Mouse (Mus musculus) cerebellum, adult 11 months (tissue): ENCODE measurements around the gene Sema7a.

Experiments
- DNase-seq: peaks from one replicate; pipeline ENCODE4 v3.0.0; 2022

Gene Sema7a

DNA sequence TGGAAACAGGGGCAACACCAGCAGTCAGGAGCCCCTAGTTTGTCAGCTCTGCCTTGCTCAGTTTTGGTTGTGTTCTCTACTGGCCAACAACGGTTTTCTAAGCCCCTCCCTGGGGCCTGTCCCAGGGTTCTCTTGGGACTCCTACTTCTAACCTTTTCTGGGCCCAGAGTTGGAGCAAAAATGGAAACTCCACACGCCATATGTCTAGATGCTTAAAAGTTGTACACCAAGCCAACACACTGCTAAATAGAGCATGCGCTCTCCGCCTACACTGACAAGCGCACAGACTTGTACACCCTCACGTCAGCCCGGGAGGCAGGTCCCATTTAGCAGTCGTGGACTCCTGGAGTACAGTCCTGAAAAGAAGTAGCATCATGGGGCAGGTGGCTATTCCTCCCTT lies 45.4 kb downstream of the Sema7a start:
- no peak for DNase-seq

DNA sequence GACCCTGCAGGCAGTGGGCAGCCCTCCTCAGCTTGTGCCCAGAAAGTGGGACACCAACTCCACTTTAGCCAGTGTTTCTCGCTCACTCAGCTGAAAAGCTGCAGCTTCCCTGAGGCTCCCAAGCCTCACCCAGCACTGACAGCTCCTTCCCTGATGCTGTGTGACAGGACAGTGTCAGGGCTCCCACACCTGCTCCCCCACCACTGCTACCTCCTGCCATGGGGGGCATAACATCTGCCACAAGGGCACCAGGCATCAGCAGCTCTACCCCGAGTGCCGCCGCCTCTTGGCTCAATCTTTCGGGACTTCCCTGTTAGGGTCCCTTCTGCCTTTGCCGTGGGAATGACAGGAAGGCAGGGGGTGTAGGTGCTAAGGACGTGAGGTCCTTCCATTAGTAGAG lies 46.4 kb downstream of the Sema7a start:
- DNase-seq = no peak

DNA sequence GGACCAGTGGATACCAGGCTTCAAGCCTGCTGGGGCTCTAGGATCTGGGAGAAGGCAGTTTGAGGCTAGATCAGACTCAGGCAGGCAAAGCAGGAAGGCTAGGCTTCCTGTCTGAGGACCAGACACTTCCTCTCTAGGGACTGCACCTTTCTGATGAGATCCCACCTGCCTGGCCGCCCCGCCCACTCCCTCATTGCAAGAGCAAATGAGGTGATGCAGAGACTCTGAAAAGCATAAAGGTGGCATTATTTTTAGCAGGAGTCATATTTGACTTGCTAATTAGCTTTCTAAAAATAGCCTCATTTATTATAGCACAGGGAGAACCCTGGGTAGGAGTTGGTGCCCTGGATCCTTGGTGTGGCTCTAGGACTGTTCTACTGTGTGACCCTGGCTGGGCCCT lies 48.2 kb downstream of the Sema7a start:
- no peak for DNase-seq

DNA sequence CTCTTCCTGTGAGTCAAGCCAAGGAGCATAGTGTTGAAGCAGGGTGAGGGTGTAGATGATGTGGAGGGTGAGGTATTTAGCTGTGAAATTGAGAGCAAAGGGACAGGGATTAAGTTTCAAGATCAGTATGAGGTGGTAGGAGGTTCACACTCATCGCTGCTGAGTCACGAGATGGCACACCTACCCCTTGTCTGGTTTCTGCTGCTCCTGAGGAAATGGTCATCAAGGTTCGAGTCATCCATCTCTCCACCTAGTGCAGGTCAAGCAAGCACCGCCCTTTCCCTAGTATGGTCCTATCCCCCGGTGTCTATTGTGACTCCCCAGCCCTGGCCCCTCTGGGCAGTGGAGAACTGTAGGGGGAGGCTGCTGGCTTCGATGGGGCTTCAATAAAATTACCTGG lies 49.4 kb downstream of the Sema7a start:
- DNase-seq = no peak

DNA sequence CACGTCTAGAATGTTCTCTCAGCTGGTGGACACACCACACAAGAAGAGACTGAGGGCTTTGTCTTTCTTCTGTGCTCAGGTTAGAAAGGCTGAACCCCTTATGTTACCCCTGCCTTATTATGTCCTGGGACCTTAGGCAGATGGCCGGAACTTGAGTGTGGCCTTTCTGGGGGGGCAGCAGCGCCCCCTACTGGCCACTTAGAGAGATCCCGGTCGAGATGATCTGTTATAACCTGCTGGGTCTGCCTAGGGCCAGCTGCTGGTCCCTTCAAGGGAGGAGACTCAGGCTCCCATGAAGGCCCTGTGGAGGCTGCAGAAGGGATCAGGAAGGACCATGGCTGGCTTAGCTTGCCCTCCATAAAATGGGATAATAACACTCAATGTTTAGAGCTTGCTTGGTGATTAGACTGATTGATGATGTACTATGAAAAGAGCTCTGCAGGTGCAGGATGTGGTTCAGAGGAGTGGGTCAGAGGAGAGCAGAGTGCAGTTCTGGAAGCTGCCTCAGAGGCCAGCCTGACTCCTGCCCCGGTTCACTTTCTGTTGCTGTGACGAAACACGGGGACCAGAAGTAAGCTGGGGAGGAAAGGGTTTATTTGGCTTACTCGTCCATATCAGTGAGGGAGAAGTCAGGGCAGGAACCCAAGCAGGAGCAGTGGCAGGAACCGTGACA lies 50.7 kb downstream of the Sema7a start:
- DNase-seq = peak; percentile 47

DNA sequence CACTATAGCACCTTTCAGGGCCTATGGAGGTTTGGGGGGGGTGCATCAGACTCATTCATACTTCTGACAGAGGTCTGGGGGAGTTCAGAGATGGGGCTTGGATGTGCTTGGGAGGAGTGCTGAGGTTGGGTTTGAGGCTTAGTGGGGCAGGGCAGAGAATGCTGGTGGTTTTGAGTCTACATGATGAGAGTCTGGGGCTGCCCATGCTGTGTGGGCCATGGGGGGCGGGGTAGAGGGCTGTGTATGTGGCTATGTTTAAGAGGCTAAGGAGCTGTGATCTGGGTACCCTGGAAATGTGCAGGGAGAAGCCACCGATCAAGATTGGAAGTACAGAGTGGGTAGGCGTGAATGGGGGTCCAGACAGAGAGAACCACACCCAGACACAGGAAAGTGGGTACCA lies 52.1 kb downstream of the Sema7a start:
- DNase-seq = no peak

DNA sequence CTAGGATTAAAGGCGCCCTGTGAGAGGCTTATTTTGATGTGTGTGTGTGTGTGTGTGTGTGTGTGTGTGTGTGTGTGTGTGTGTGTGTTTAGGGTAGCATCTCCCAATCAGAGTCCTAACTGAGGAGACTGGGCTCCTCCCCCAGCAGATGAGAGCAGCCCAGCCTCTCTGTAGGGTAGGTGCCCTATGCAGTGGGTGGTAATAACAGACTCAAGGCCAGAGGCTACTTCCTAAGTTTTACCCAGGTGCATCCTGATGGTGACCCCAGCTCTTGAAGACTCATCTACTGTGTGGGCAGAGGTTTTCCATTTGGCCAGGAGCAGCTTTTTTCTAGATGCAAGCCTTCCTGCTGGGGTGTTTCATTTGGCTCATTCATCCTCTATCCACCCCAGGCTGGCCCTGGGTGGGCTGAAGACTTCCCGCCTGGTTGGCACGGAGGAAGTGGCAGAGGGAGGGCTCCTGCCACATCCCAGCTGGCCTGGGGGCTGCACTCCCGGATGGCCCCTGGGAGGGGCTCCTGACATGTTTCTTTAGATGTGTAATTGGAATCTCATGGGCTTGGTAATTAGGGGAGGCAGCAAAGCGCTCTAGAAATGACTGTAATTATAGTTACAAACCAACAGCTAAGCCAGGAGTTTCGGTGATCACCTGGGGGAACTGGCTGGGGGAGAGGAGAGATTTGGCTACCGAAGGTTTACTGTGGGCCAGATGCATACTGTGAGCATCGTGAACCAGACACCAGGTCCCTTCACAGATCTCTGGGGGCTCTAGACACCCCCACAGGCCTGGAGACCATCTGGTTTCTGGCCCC lies 53.1 kb downstream of the Sema7a start:
- no peak for DNase-seq

DNA sequence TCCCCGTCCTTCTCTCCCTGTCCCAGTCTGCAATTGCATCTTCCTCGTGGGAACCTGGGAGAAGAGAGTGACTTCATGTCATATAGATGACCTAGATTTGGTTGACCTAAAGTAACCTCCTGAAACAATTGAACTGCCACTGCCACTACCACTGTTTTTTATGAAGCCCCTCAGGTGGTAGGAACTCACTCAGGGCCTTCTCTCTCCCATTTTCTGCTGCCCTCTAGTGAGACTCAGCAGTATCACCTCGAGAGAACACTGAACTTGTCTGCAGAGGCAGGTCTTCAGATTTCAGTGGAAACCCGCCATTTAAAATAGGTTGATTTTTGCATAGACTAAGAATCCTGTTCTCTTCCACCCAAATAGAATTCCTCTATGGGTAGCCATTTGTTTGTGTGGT lies 55.4 kb downstream of the Sema7a start:
- no peak for DNase-seq

DNA sequence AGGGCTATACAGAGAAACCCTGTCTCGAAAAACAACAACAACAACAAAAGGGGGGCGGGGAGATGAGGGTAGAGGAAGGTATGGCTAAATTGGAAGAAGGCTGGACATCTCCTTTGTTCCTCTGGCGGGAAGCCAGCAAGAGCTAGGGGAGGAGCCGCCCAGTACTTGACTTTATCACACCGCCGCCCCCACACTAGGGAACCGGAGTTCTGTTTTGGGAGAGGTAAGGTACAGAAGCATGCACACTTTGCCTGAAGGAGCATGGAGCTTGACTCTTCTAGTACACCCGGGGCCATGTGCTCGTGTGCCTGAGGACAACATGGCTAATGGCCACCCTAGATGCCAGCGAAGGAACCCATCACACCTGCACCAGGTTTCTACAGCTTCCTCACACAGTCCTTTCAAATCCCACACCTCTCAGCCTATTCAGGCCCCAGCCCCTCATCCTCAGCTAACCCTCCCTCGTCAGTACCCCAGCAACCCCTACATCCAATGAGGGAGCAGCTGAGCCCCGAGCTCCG lies 57.7 kb downstream of the Sema7a start:
- DNase-seq = peak; percentile 37

DNA sequence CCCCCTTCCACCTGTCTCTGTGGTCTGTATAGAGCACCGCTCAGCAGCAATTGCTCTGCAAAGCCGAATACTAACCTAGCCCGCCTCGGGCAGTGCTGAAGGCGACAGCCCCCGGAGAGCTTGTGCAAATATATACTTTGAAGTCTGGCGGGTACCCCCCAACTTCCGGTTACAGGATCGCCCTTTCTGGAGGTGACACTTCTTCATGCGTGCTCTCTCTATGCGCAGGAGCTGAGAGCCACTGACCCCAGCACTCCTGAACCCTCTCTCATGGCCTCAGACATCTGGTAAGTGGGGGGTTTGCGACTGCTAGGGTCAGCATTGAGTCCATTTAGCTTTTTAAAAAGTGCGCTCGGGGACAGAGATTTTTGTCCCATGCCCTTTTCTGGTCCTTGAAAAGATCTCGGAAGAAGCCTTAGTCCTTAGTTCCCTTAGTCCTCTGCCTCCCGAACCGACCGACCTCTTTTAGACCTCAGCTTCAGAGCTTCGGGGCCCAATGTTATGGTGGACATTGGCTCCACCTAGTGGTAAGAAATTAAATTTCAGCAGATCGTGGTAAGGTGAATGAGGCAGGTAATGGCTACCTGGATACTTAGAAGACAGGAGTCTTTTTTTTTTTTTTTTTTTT lies 58.2 kb downstream of the Sema7a start:
- DNase-seq = peak; percentile 76

DNA sequence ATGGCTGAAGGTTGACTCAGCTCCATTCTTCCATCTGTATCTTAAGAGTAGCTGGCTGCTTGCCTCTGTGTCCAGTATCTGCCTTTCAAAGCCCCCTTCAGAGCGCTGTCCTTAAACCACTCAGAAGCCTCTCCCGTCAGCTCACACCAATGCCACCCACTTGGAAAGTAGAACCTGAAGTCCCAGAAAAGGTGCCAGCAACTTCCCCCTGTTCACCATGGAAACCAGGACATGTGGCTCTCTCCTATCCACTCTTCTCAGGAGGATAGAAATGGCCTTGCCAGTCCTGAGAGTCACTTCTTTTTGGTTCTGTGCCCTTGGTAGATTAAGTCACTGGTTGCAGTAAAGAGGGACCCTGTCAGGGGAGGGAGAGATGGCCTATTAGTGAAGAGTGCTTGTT lies 58.8 kb downstream of the Sema7a start:
- DNase-seq = no peak

DNA sequence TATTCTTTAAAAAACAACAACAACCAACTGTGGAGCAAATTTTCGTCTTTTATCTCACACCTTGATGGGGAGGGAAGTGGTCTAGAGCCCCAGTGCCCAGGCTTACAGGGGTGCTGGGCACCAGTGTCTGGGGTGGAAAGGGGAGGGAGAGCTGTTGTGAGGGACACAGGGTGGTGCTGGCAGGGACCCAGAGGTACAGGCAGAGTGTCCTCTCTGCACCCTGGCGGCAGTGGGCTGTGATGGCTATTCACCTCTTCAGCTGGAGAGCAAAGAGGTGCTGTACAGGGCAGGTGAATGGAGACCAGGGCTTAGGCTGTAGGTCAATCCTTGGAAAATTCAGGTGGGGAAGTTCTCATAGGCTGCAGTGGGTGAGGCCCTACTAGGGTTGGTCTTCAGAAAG lies 59.8 kb downstream of the Sema7a start:
- no peak for DNase-seq

DNA sequence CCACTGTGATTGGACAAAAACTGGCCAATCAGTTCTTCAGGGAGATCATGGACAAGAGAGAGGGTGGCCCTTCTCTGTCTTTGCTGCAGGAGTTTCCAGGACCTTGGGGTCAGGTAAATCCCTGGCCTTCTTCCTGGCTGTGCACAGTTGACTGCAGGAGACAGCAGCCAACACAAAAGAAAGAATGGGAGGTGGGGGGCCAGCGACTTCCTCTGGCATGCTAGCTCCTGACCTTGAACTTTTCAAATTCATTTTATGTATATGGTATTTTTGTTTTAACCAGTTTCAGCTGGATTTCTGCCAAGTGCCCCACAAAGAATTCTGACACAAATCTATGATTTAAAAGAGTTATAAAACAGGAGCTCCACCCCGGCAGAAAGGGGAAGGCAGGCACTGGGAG lies 63.4 kb downstream of the Sema7a start:
- no peak for DNase-seq

DNA sequence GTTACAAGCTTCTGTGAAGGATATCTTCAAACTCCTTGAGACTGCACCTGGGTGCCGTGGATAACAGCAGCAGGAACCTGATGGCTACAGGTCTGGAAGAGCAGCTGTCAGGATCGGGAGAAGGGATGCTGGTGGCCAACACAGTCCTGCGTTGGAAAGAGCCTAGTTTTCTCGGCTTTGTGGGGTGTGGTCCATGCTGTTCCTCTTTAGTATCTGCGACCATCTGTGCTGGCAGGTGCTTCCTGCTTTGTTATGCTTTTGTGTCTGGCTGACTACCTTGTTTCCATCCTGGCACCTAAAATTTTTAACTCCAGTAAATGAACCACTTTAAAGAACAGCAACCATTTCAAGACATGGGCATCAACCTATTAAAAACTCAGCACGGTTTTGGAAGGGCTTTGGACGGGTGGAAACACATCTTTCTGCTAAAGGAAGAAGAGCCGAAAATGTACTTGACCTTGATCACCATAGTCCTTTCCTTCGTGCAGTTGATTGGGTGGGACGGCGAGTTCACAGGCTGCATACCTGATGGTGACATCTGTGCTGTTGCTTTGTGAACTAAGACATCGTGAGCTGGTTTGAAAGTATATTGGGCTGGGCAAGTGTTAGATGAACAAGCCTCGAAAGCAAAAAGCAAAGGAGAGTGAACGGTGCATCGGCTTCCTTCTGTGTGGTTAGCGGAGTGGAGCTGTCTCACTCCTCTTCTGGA lies 66.0 kb downstream of the Sema7a start, which contains the start of gene Cyp11a1:
Gene Cyp11a1 (plus strand): TSS at position 659 of the 709 bp plus-strand sequence.
- DNase-seq = no peak

DNA sequence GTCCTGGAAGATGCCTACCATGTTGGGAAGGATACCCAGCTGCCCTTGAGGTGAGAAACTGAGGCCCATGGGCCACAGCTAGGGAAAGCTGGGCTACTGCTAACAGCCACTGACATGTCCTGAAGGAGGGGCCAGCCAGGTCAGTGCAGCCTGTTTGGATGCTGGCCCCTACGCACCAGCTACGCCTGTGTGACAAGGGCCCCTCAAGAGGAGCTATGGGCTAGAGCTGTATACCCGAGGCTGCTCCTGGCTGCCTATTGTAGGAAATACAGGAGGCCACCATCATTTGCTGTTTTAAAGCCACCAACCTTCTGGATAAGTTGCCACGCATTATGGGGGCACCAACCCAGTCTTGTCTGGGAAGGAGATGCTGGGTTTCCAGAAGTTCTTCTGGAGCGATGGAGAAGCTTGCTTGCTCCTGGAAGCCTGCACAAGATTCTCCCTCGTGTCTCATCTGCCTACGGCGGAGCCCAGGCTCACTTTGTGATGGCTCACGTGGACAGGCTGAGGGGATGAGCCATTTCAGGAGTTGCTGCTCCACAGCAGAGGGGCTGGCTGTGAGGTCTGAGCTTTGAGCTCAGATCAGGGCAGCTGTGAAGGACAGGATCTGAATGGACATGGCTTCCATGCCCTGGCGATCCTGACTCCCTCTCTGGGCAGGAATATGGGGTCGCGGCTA lies 68.6 kb downstream of the Sema7a start:
- no peak for DNase-seq

DNA sequence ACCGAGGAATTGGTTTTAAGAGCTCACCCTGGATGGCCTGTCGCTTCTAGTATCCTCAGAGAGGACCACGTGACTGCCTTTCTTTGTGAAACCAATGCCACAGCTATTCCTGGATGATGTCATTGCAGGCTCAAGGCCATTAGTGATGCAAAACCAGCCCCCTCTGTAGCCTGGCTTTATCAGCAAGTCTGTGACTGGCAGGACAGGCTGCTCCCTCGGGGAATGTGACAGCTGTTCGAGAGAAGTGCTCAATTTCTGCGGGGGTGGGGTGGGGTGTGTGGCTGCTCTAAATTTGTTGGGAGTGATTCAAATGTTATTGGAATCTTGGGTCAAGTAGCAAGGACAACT lies 69.1 kb downstream of the Sema7a start:
- DNase-seq = no peak

DNA sequence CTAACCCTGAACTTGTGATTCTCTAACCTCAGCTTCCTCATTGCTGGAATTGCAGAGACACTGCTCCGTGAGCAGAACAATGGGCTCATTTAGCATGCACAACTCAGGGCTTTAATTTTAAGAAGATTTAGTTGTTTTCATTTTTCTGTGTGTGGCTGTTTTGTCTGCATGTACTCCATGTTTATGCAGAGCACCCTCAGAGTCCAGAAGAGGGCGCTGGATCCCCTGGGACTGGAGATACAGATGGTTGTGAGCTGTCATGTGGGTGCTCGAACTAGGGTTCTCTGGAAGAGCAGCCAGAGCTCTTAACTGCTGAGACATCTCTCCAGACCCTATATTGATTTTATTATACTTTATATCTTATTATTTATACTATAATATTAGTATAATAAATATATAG lies 69.7 kb downstream of the Sema7a start:
- DNase-seq = no peak

DNA sequence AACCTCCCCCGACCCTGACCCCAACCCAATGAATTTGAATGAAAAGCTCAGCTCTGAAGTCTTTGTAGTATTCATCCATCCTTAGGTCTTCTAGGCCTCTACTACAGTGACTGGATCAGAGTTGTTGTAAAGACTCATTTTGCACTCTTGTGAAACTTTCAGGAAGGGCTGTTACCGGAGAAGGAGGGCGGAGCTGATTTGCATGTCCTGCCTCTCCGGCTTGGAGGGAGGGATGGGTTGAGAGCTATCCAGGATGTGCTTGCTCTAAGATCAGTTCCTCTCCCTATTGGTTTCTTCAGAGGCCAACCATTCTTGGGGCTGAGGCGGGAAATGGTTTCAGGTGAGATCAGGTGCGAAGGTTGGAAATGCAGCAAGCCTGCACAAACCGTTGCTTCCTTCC lies 71.1 kb downstream of the Sema7a start:
- DNase-seq = no peak

DNA sequence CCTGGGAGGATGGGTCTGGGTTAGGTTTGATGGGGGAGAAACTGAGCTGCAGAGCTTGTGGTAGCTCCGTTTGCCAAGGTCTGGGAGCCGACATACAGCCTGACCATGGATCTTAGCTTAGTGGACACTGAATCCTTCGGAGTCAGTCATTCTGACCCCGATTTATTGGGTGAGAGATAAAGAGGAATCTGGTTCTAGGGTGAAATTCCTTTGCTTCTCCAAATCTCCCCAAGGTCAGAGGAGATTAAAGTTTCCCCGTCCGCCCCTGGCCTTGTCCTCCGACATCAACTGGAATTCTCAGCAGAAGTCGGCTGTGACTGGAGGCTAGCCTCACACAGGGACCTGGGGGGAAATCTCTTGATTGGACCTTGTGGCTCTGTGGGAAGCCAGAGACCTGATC lies 71.6 kb downstream of the Sema7a start:
- DNase-seq = no peak
